Mouse (Mus musculus): ENCODE data around the gene Gjd3. TPM values are rescaled to one million over a fixed set of nuclear protein-coding genes. Genes with fewer than 3 reads are reported as not detected.

Gene Gjd3
- total RNA-seq, 1 experiment from 2014 or later = not detected

- DNase-seq = peak; percentile 97
Observed at GRCm38 (mm10) chr11:98933151-98933550, 49.7 kb downstream of the Gjd3 start.

GRCm38 (mm10) chr11:98932293-98933091 is 50.3 kb downstream of the Gjd3 start:
- DNase-seq = peak; percentile 60

Other genes starting within 250 kb of the Gjd3 start
- gene Thra, start 242.4 kb downstream of the Gjd3 start, total RNA-seq (2021) = 106 and 124 TPM in 2 replicates
- gene Nr1d1, start 207.7 kb downstream of the Gjd3 start, total RNA-seq (2021) = 32.9 and 51.0 TPM in 2 replicates
- 88.5 and 88.7 TPM in 2 replicates for gene Msl1, start 187.5 kb downstream of the Gjd3 start, total RNA-seq (2021)
- 37.8 and 38.8 TPM in 2 replicates for gene Casc3, start 178.1 kb downstream of the Gjd3 start, total RNA-seq (2021)
- gene Rapgefl1, start 146.2 kb downstream of the Gjd3 start, total RNA-seq (2021) = 0.79 and 0.93 TPM in 2 replicates
- gene Wipf2, start 119.4 kb downstream of the Gjd3 start, total RNA-seq (2021) = 16.6 and 21.3 TPM in 2 replicates
- 3.5 and 5.8 TPM in 2 replicates for gene Cdc6, start 75.2 kb downstream of the Gjd3 start, total RNA-seq (2021)
- 24.5 and 29.3 TPM in 2 replicates for gene Rara, start 55.2 kb downstream of the Gjd3 start, total RNA-seq (2021)
- 52.0 and 70.5 TPM in 2 replicates for gene Top2a, start 41.2 kb upstream of the Gjd3 start, total RNA-seq (2021)
- gene Igfbp4, start 58.2 kb upstream of the Gjd3 start, total RNA-seq (2021) = 112 and 219 TPM in 2 replicates
- gene Tns4, start 106.3 kb upstream of the Gjd3 start, total RNA-seq (2021) = 0.52 and 0.90 TPM in 2 replicates
- 0.48 and 10.5 TPM in 2 replicates for gene Ccr7, start 172.1 kb upstream of the Gjd3 start, total RNA-seq (2021)
- gene Smarce1, start 248.0 kb upstream of the Gjd3 start, total RNA-seq (2021) = 77.0 and 93.4 TPM in 2 replicates